22 mouse cellular contexts compared by ENCODE assay signal in genomic region chr4:115886875-115887274, GRCm38 (mm10). TPM values are rescaled to one million over a fixed set of nuclear protein-coding genes. Genes with fewer than 3 reads are reported as not detected.
DNase-seq lines count a peak whose midpoint lies in the region; ATAC-seq and TF ChIP-seq lines count a peak whose summit lies in the region.
"Had no signal": no experiment of that assay in that cellular context is flagged by ENCODE, and none has a peak within 500 bp of the region (broad histone marks: within the 10 kb centered on the region; RNA-seq: fewer than 3 reads in every experiment).

No protein-coding gene starts in this region.

- TF ChIP-seq CTCF in stomach, postnatal 0 days (IDR thresholded peaks at IDR 0.05; ENCODE audit: low read depth): no peak

- no peak overlapping the region for H3K4me2 ChIP-seq in limb, embryonic 11.5 days (ENCODE audit: low read depth, severe bottlenecking)
- no peak overlapping the region for H3K4me2 ChIP-seq in stomach, postnatal 0 days (replicated peaks; ENCODE audit: low read depth)
- H3K4me2 ChIP-seq: embryonic facial prominence, embryonic 15.5 days; heart, embryonic 13.5 days; kidney, embryonic 15.5 days; liver, embryonic 13.5 days; midbrain, embryonic 13.5 days had no signal

- ATAC-seq in limb, embryonic 11.5 days (ENCODE audit: insufficient number of reproducible peaks, low FRiP score, low TSS enrichment, low read depth): no peak
- ATAC-seq in common myeloid progenitor, adult 5-6 weeks (replicated peaks; ENCODE audit: low read depth, poor library complexity, severe bottlenecking): peak; percentile 42
- ATAC-seq in stomach, postnatal 0 days (ENCODE audit: low FRiP score, low TSS enrichment): no peak
- ATAC-seq in CD4-positive, CD25-positive, alpha-beta regulatory T cell, adult 4 months: no peak
- ATAC-seq: inflammation-experienced regulatory T-cells, adult 6 months; midbrain, embryonic 13.5 days had no signal

- no peak overlapping the region for H3K27ac ChIP-seq in limb, embryonic 11.5 days (replicated peaks; ENCODE audit: low read depth, low read length)
- H3K27ac ChIP-seq in limb, embryonic 10.5 days: no peak overlapping the region
- H3K27ac ChIP-seq in stomach, postnatal 0 days (replicated peaks): no peak overlapping the region
- H3K27ac ChIP-seq: embryonic facial prominence, embryonic 15.5 days; heart, embryonic 13.5 days; hindbrain, embryonic 10.5 days; kidney, embryonic 15.5 days; liver, embryonic 13.5 days; midbrain, embryonic 13.5 days had no signal

- peaks cover 5% of the 10 kb centered on the region; the same call in 1 of the 2 replicates for H3K4me1 ChIP-seq in limb, embryonic 11.5 days (ENCODE audit: control insufficient read depth, insufficient read depth, low read length)
- H3K4me1 ChIP-seq in limb, embryonic 10.5 days: peaks cover 19% of the 10 kb centered on the region
- no peaks in the 10 kb centered on the region for H3K4me1 ChIP-seq in stomach, postnatal 0 days (replicated peaks; ENCODE audit: control insufficient read depth, insufficient read depth)
- H3K4me1 ChIP-seq: liver, embryonic 13.5 days had no signal

- H3K9me3 ChIP-seq in limb, embryonic 11.5 days (ENCODE audit: control insufficient read depth, low read length): no peaks in the 10 kb centered on the region
- H3K9me3 ChIP-seq in limb, embryonic 10.5 days (replicated peaks): no peaks in the 10 kb centered on the region
- H3K9me3 ChIP-seq in stomach, postnatal 0 days (ENCODE audit: control insufficient read depth, low read length): no peaks in the 10 kb centered on the region
- H3K9me3 ChIP-seq: embryonic facial prominence, embryonic 15.5 days; heart, embryonic 13.5 days; hindbrain, embryonic 10.5 days; kidney, embryonic 15.5 days; liver, embryonic 13.5 days; midbrain, embryonic 13.5 days had no signal

- no peak overlapping the region for H3K4me3 ChIP-seq in limb, embryonic 11.5 days (ENCODE audit: low read depth, low read length)
- no peak overlapping the region for H3K4me3 ChIP-seq in limb, embryonic 10.5 days
- H3K4me3 ChIP-seq in stomach, postnatal 0 days (ENCODE audit: low read depth, low read length): no peak overlapping the region
- H3K4me3 ChIP-seq: embryonic facial prominence, embryonic 15.5 days; heart, embryonic 13.5 days; hindbrain, embryonic 10.5 days; kidney, embryonic 15.5 days; liver, embryonic 13.5 days; midbrain, embryonic 13.5 days had no signal

- 58% methylated on average over 1 of the region's 1 CpGs for WGBS in limb, embryonic 11.5 days
- 61% methylated on average over 1 of the region's 1 CpGs for WGBS in limb, embryonic 10.5 days
- WGBS in stomach, postnatal 0 days: 62% methylated on average over 1 of the region's 1 CpGs

- DNase-seq in limb, embryonic 11.5 days (ENCODE audit: low spot score): peak; percentile 62
- no peak for DNase-seq in limb, embryonic 10.5 days (ENCODE audit: low spot score)
- DNase-seq in MEL-GATA-1-ER (ENCODE audit: extremely low read depth, low read depth): peak; percentile 4
- DNase-seq in stomach, postnatal 0 days (ENCODE audit: low spot score): peak; percentile 38
- DNase-seq in layer of hippocampus, adult 8-10 months (ENCODE audit: low spot score in 2 of 2): no peak
- DNase-seq: adrenal gland, postnatal 36 days; cerebellum, postnatal 10 days; gastrocnemius, postnatal 25 days; liver, embryonic 13.5 days; thymus, adult 18-20 months had no signal

- no peaks in the 10 kb centered on the region for H3K36me3 ChIP-seq in limb, embryonic 11.5 days (ENCODE audit: control insufficient read depth, insufficient read depth, low read length)
- H3K36me3 ChIP-seq in limb, embryonic 10.5 days: no peaks in the 10 kb centered on the region
- H3K36me3 ChIP-seq in stomach, postnatal 0 days (ENCODE audit: control insufficient read depth, insufficient read depth, low read length): no peaks in the 10 kb centered on the region
- H3K36me3 ChIP-seq: embryonic facial prominence, embryonic 15.5 days; heart, embryonic 13.5 days; hindbrain, embryonic 10.5 days; kidney, embryonic 15.5 days; liver, embryonic 13.5 days; midbrain, embryonic 13.5 days had no signal

- TF ChIP-seq EP300 in stomach, postnatal 0 days (optimal IDR thresholded peaks at IDR 0.05): no peak

- peaks cover 6% of the 10 kb centered on the region; the same call in 1 of the 2 replicates for H3K27me3 ChIP-seq in limb, embryonic 11.5 days (ENCODE audit: control insufficient read depth, insufficient read depth, low read length)
- peaks cover 54% of the 10 kb centered on the region for H3K27me3 ChIP-seq in limb, embryonic 10.5 days (ENCODE audit: low read depth, poor library complexity, severe bottlenecking)
- H3K27me3 ChIP-seq in stomach, postnatal 0 days (ENCODE audit: control insufficient read depth, insufficient read depth, low read length): no peaks in the 10 kb centered on the region; the same call in 1 of the 2 replicates

- H3K9ac ChIP-seq in limb, embryonic 11.5 days (ENCODE audit: low read length): no peak overlapping the region
- H3K9ac ChIP-seq in stomach, postnatal 0 days (ENCODE audit: low read length): no peak overlapping the region
- H3K9ac ChIP-seq: embryonic facial prominence, embryonic 15.5 days; heart, embryonic 13.5 days; kidney, embryonic 15.5 days; liver, embryonic 13.5 days; midbrain, embryonic 13.5 days had no signal

RNA-seq across cellular contexts. Expression of gene Kncn, which starts 2.7 kb away (rescaled TPM):
- polyA plus RNA-seq in limb, embryonic 11.5 days (2014; fragmentation: Nextera tagmentation; extraction: Ambion mirVana): 0.27 TPM in 1 of 2 replicates, not detected in the other
- not detected in 2 replicates for polyA plus RNA-seq in limb, embryonic 10.5 days (2016; fragmentation: Nextera tagmentation; extraction: Ambion mirVana)
- total RNA-seq in common myeloid progenitor, adult 5-6 weeks (2017): not detected in 2 replicates
- not detected in 2 replicates for polyA plus RNA-seq in stomach, postnatal 0 days (2015; fragmentation: Nextera tagmentation; extraction: Ambion mirVana)
- not detected for polyA plus RNA-seq in CD4-positive, CD25-positive, alpha-beta regulatory T cell, adult 4 months (2017; shearing (Covaris generic))
- under 1 TPM in 3 of 4 experiments, not detected in 1; 0.39 to 0.53 (median 0.41) TPM for total RNA-seq in layer of hippocampus, adult 8-10 months (2022)
- total RNA-seq: adrenal gland, postnatal 36 days; gastrocnemius, postnatal 25 days had no signal
- polyA plus RNA-seq: embryonic facial prominence, embryonic 15.5 days; forebrain, embryonic 11.5 days; heart, embryonic 13.5 days; hindbrain, embryonic 10.5 days; inflammation-experienced regulatory T-cells, adult 6 months; liver, embryonic 13.5 days; neural tube, embryonic 11.5 days had no signal

RNA-seq across cellular contexts. Expression of gene 6430628N08Rik, which starts 3.6 kb away (rescaled TPM):
- polyA plus RNA-seq in limb, embryonic 11.5 days (2014; fragmentation: Nextera tagmentation; extraction: Ambion mirVana): 0.27 and 0.44 TPM in 2 replicates
- 0.11 TPM in 1 of 2 replicates, not detected in the other for polyA plus RNA-seq in limb, embryonic 10.5 days (2016; fragmentation: Nextera tagmentation; extraction: Ambion mirVana)
- not detected in 2 replicates for total RNA-seq in common myeloid progenitor, adult 5-6 weeks (2017)
- polyA plus RNA-seq in stomach, postnatal 0 days (2015; fragmentation: Nextera tagmentation; extraction: Ambion mirVana): not detected in 2 replicates
- polyA plus RNA-seq in CD4-positive, CD25-positive, alpha-beta regulatory T cell, adult 4 months (2017; shearing (Covaris generic)): not detected
- under 1 TPM in 2 of 4 experiments, not detected in 2; 0.20 to 0.28 TPM for total RNA-seq in layer of hippocampus, adult 8-10 months (2022)
- total RNA-seq: adrenal gland, postnatal 36 days; gastrocnemius, postnatal 25 days; layer of hippocampus, postnatal 10 days had no signal
- polyA plus RNA-seq: forebrain, embryonic 11.5 days; heart, embryonic 13.5 days; hindbrain, embryonic 10.5 days; inflammation-experienced regulatory T-cells, adult 6 months; kidney, embryonic 15.5 days; liver, embryonic 13.5 days; neural tube, embryonic 11.5 days had no signal

RNA-seq across cellular contexts. Expression of gene Mknk1, which starts 47.9 kb away (rescaled TPM):
- polyA plus RNA-seq in limb, embryonic 11.5 days (2014; fragmentation: Nextera tagmentation; extraction: Ambion mirVana): 23.2 and 26.1 TPM in 2 replicates
- polyA plus RNA-seq in limb, embryonic 10.5 days (2016; fragmentation: Nextera tagmentation; extraction: Ambion mirVana): 23.1 and 29.6 TPM in 2 replicates
- total RNA-seq in common myeloid progenitor, adult 5-6 weeks (2017): 31.7 and 68.4 TPM in 2 replicates
- 11.6 and 15.1 TPM in 2 replicates for polyA plus RNA-seq in stomach, postnatal 0 days (2015; fragmentation: Nextera tagmentation; extraction: Ambion mirVana)
- polyA plus RNA-seq in CD4-positive, CD25-positive, alpha-beta regulatory T cell, adult 4 months (2017; shearing (Covaris generic)): 10 to 100 TPM; 43.4 to 47.5 TPM
- total RNA-seq in layer of hippocampus, adult 8-10 months (2022): 10 to 100 TPM; 47.2 to 70.6 (median 53.7) TPM

RNA-seq across cellular contexts. Expression of gene Dmbx1, which starts 52.9 kb away (rescaled TPM):
- 0.14 and 0.27 TPM in 2 replicates for polyA plus RNA-seq in limb, embryonic 11.5 days (2014; fragmentation: Nextera tagmentation; extraction: Ambion mirVana)
- 0.05 and 0.11 TPM in 2 replicates for polyA plus RNA-seq in limb, embryonic 10.5 days (2016; fragmentation: Nextera tagmentation; extraction: Ambion mirVana)
- total RNA-seq in common myeloid progenitor, adult 5-6 weeks (2017): not detected in 2 replicates
- 0.02 TPM in 1 of 2 replicates, not detected in the other for polyA plus RNA-seq in stomach, postnatal 0 days (2015; fragmentation: Nextera tagmentation; extraction: Ambion mirVana)
- not detected for polyA plus RNA-seq in CD4-positive, CD25-positive, alpha-beta regulatory T cell, adult 4 months (2017; shearing (Covaris generic))
- total RNA-seq in layer of hippocampus, adult 8-10 months (2022): under 1 TPM in 1 of 4 experiments, not detected in 3; 0.08 TPM
- total RNA-seq: adrenal gland, postnatal 36 days; gastrocnemius, postnatal 25 days; left cerebral cortex, postnatal 36 days had no signal
- polyA plus RNA-seq: heart, embryonic 13.5 days; inflammation-experienced regulatory T-cells, adult 6 months; kidney, embryonic 15.5 days; liver, embryonic 13.5 days had no signal

RNA-seq across cellular contexts. Expression of gene Mob3c, which starts 59.0 kb away (rescaled TPM):
- 5.8 and 6.0 TPM in 2 replicates for polyA plus RNA-seq in limb, embryonic 11.5 days (2014; fragmentation: Nextera tagmentation; extraction: Ambion mirVana)
- 4.4 and 6.5 TPM in 2 replicates for polyA plus RNA-seq in limb, embryonic 10.5 days (2016; fragmentation: Nextera tagmentation; extraction: Ambion mirVana)
- 8.4 and 16.9 TPM in 2 replicates for total RNA-seq in common myeloid progenitor, adult 5-6 weeks (2017)
- 7.5 and 8.1 TPM in 2 replicates for polyA plus RNA-seq in stomach, postnatal 0 days (2015; fragmentation: Nextera tagmentation; extraction: Ambion mirVana)
- polyA plus RNA-seq in CD4-positive, CD25-positive, alpha-beta regulatory T cell, adult 4 months (2017; shearing (Covaris generic)): 10 to 100 TPM; 13.5 to 15.8 TPM
- 10 to 100 TPM in 1 of 4 experiments, 1 to 10 TPM in 3; 4.5 to 10.2 (median 7.1) TPM for total RNA-seq in layer of hippocampus, adult 8-10 months (2022)

Comparison
In these comparisons a context has a peak if more than half of its experiments do, and no peak if none do; other contexts are left out.
1. DNase-seq: peak in limb, embryonic 11.5 days (single experiment), MEL-GATA-1-ER (single experiment) and stomach, postnatal 0 days (single experiment); none in limb, embryonic 10.5 days (single experiment) and layer of hippocampus, adult 8-10 months (0 of 2).